Mouse (Mus musculus) central nervous system, embryonic 18 days (tissue): ENCODE results near the gene Cct8l1. TPM values are rescaled to one million over a fixed set of nuclear protein-coding genes. Genes with fewer than 3 reads are reported as not detected.

Experiments used
- polyA plus RNA-seq: library from polyadenylated mRNA; depleted of rRNA; stranded (reverse); fragments of >200 nt; gene quantifications from 2 replicates; pipeline ENCODE4 v1.2.3, GENCODE M21; 2012; rRNA removed

Cct8l1 gene
- polyA plus RNA-seq: 0.04 and 0.13 TPM in 2 replicates

GRCm38 (mm10) chr5:25515767-25516166 is at the start of gene Cct8l1:
Gene Cct8l1 (plus strand): TSS chr5:25516067.

GRCm38 (mm10) chr5:25498346-25498820 is 17.5 kb upstream of the Cct8l1 start, which contains the start of gene Kmt2c:
Gene Kmt2c (minus strand): TSS chr5:25498783.

Other genes with a start within 250 kb of the Cct8l1 start
- gene Kmt2c, start 17.3 kb upstream of the Cct8l1 start, polyA plus RNA-seq: 46.0 and 49.9 TPM in 2 replicates
- gene Xrcc2, start 189.8 kb downstream of the Cct8l1 start, polyA plus RNA-seq: 7.8 and 8.5 TPM in 2 replicates
- 46.0 and 49.4 TPM in 2 replicates for gene Actr3b, start 243.9 kb downstream of the Cct8l1 start, polyA plus RNA-seq